Mouse (Mus musculus) urinary bladder, postnatal 4 days (tissue): ENCODE data around the gene Vmac.

Experiments used
- DNase-seq, 2 experiments: peaks; one replicate each; pipeline ENCODE4 v3.0.0; 2021 to 2022; ENCODE audit warnings: low spot score in 2 of 2

Gene Vmac

GRCm38 (mm10) chr17:56717363-56718058 is at the start of gene Vmac, which contains the start of gene Ndufa11:
TSS of gene Vmac (minus strand) at chr17:56718022.
TSS of gene Ndufa11 (plus strand) at chr17:56717767.
- DNase-seq: peak; percentile 88 to 97

GRCm38 (mm10) chr17:56766631-56767405 is 49.0 kb upstream of the Vmac start:
- DNase-seq: no peak

DNA sequence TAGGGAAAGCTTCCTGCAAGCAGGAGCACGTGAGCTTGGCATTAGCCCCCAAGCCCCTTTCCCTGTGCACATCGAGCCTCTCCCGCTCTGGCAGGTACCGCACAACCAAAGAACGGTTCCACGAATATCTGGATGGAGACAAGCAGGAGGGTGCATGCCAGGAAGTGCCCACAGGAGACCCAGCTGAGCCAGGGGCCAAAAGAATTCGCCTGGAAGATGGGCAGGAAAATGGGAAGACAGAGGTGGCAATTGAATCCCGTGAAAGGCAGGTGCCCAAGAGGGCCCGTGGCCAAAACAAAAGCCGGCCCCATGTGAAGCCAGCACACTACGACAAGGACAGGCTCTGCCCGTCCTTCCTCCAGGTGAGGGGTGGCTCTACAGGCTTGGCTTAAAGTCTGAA is 47.6 kb upstream of the Vmac start:
- no peak for DNase-seq

- DNase-seq: peak; percentile 81 to 82
Observed at GRCm38 (mm10) chr17:56764474-56765354, 46.9 kb upstream of the Vmac start, which contains the start of gene Dus3l. TSS of gene Dus3l (plus strand) at chr17:56764757.

- no peak for DNase-seq
Observed at GRCm38 (mm10) chr17:56763741-56764250, 46.0 kb upstream of the Vmac start.

DNA sequence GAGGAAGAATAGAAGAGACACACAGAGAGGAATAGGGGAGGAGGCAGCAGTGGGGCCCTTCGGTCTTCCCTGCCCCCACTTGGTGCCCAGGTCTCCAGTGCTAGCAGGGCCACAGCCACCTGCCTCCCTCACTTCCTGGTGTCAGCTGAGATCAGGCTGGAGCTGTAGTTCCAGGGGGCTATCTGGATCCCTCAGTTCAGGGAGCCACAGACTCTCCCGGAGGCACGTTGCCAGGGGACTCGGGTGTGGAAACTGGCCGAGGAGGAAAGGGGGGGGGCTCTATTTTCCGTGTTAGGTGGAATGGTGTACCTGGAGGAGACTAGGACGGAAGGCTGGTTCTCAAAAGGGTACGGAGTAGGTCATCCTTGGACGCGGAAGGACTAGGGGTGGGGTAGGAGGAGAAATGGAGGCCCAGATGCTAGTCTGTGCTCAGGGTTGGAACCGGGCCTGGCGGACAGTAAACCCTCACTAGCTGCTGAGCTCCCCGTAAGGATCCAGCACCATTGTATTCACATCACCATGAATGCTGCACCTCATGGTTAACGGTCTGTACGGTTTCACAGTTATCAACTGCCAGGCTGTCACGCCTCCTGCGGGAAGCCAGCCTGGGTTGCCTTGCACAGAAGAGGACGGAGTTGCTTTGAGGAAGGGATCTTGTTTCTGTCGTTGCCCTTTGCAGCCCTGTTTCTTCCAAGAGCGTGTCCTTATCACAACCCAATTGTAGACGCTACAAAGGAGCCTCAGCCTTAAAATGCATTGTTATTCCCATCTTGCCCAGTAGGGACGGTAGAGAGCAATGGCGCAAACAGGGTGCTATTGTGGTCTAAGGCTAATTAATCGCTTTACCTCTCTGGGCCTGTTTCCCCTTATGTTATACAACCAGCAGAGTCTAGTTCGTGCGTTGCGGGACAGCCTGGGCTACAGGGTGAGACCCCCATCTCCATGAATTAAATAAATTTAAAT is 45.2 kb upstream of the Vmac start:
- no peak for DNase-seq

DNA sequence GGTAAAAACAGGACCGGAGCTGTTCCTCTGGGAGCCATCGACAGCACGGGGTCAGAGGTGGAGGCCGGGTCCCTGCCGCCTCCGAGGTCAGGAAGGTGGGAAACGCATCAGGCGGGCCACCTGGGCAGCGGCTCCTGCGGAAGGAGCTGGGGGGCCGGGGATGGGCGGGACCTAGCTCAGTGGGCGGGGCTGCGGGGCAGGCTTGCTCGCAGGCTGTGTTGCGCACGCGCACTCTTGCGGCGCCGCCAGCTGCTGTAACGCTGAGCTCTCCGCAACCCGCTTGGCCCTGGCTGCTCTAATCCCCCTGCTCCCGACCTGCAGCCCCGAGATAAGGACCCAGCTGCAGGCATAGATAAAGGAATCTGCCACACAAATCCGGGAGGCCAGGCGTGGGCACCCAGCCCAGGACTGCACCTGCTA is 44.2 kb upstream of the Vmac start:
- peak; percentile 81 to 87 for DNase-seq

DNA sequence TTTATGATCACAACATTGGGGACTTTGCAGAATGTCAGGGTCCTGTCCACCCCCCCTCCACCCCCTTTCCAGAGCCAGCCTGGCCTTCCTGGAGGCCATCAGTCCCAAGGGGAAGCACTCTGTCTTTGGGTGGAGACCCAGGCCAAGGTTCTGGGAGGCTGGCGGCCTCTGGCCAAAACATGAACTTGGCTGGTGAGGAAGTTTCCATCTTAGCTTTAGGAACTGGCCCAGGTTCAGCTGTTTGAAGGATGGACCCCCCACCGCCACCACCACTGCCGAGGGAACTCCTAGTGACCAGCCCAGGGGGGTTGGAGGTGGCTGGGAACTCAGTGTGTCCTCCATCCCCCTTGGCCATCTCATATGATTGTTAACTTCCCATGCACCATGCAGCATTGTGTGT is 43.3 kb upstream of the Vmac start:
- no peak for DNase-seq

DNA sequence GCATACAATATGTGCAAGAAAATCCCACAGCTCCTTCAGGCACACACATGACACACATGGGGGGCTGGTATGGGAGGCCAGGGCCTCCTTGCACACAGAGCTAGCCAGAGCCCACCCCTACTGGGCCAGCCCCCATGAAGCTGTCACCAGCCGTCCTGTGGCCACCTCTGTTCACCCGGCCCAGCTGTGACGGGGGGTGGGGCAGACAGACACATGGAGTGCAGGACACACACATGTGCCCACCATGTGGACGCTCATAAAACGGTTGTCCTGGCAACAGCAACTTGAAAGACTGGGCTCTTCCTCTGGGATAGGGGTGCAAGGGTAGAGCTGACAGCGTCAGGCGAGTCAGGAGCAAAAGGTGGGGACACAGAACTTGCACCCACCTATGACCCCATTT is 41.4 kb upstream of the Vmac start:
- no peak for DNase-seq

DNA sequence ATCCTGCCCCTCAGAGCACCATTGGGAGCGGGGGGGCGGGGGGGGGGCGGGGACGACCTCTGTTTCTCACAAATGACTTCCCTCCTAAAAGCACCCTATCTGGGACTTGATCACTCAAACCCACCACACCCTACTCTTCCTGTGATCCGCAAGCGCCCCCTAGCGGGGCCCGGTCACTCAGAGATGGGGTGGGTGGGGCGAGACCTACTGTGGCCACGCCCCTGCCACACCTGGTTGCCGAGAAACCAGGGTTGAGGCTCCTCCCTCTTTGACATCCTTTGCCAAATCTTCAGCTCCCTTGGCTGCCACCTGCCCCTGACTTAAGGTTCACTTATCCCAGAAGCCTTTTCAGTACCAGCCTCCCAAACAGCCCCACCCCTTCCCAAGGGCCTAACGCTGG is 40.3 kb upstream of the Vmac start:
- DNase-seq: peak; percentile 61 to 87

GRCm38 (mm10) chr17:56757416-56758123 is 39.7 kb upstream of the Vmac start, which contains the start of gene Nrtn:
TSS of gene Nrtn (minus strand) at chr17:56757530.
- DNase-seq: peak; percentile 82 to 91

DNA sequence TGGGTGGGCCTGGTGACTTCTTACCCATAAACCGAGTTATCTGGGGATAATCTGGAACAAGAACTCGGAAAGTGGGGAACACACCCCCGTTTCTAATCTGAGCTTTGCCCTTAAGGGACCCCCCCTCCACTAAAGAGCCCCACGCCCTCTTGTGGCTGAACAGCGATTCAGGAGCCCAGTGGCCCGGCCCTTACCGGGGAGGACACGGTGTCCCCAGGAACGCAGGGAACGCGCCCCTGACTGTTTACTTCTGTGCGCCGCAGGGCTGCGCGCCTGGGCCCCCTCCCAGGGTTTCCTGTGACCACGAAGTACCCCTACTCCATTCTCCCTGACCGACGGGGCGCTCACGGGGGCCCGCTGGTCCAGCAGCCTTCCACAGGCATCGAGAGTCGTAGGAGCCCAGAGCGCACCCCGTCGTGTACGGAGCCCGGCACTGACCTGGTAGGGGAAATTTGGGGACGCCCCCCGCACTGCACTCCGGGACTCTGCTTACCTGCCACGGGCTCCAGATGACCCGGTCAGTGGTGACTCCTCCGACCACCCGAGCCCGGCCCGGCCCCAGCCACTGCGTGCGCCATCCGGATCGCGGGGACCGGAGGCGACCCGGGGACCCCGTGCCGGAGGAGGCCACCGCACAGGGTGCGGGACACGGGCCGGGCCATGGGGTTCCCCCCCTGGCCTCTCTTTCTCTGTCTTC is 39.0 kb upstream of the Vmac start:
- no peak for DNase-seq

- no peak for DNase-seq
Observed at GRCm38 (mm10) chr17:56754271-56755185, 36.7 kb upstream of the Vmac start.

DNA sequence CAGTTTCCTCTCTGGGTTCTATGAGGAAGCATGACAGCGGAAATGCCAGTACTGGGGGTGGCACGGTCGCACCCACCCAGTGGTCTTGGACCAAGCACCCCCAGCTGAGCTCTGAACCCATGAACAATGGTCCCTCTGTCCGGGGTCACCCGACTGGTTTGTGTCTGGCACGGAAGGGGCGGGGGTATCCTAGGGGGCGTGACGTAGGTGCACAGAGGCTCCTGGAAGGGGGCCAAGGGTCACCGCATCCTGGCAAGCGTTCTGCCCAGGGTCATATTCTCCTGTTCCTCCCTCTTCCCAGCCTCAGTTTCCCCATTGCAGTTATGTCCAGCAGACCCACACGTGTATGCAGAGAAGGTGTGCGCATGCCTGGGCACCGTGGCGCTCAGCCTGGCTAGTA is 35.6 kb upstream of the Vmac start:
- no peak for DNase-seq

DNA sequence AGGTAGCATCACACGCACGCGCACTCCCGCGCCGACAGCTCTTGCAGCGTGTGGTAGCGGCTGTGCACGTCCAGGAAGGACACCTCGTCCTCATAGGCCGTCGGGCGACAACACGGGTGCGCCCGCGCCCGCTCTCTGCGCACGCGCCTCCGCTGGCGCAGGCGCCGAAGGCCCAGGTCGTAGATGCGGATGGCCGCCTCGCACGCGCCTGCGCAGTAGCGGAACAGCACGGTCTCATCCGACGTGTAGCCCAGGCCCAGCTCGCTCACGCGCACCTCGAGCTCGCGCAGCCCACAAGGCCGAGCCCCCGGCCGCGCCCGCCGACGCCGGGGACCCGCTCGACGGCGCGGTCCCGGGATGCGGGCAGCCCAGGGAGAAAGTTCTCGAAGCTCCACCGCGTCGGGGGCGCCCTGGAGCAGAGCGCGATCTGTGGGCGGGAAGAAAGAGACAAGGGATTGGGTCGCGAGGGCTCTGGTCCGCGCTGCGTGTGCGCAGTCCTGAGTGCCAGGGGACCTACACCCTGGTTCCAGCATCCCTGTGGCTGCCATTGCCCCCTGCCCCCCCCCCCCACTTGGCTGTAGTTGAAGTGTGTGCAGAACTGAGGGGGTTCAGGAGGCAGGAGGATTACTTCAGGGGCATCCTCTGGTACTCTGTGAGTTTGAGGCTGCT is 33.7 kb upstream of the Vmac start:
- peak in 1 of 2 experiments; percentile 49 for DNase-seq

DNA sequence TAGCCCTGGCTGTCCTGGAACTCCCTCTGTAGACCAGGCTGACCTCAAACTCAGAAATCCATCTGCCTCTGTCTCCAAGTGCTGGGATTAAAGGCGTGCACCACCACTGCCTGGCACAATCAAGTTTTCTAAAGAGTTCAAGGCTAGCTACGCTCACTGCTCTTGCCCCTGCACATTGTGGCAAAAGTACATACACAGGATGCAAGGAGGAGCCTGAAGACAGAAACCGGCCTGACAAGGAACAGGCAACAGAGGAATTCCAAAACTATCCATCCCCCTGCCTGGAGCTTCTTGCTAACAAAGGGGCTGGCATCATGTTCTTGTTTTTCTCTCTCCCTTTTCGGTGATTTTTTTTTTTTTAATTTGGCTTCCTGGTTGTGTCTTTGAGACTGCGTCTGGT is 26.4 kb upstream of the Vmac start:
- DNase-seq: no peak

- no peak for DNase-seq
Observed at GRCm38 (mm10) chr17:56740788-56741160, 23.0 kb upstream of the Vmac start.
